Mouse (Mus musculus): Measurements from ENCODE around the gene Plac9a.
"Not testable (repeated sequence)": the region's sequence is repeated elsewhere in the genome, so short reads cannot be mapped to it uniquely, and the experiment has no call there.

Plac9a gene

GRCm38 (mm10) chr14:25865251-25865650 lies 37.6 kb downstream of the Plac9a start:
- no peak for DNase-seq (ENCODE audit: extremely low spot score, low spot score)

- DNase-seq (ENCODE audit: extremely low spot score, low spot score), result no peak
Observed at GRCm38 (mm10) chr14:25863721-25864120, 39.2 kb downstream of the Plac9a start.

GRCm38 (mm10) chr14:25861771-25862530 lies 40.9 kb downstream of the Plac9a start:
- no peak for DNase-seq (ENCODE audit: extremely low spot score, low spot score)

- DNase-seq (ENCODE audit: extremely low spot score, low spot score), result no peak
Observed at GRCm38 (mm10) chr14:25857940-25858339, 45.0 kb downstream of the Plac9a start.

- no peak for DNase-seq (ENCODE audit: extremely low spot score, low spot score)
Observed at GRCm38 (mm10) chr14:25857168-25857621, 45.7 kb downstream of the Plac9a start.

GRCm38 (mm10) chr14:25855241-25855885 lies 47.5 kb downstream of the Plac9a start:
- DNase-seq (ENCODE audit: extremely low spot score, low spot score), result no peak

- no peak for DNase-seq (ENCODE audit: extremely low spot score, low spot score)
Observed at GRCm38 (mm10) chr14:25853717-25854452, 49.0 kb downstream of the Plac9a start.

GRCm38 (mm10) chr14:25853295-25853694 lies 49.6 kb downstream of the Plac9a start:
- DNase-seq (ENCODE audit: extremely low spot score, low spot score), result no peak

GRCm38 (mm10) chr14:25852121-25852561 lies 50.8 kb downstream of the Plac9a start:
- no peak for DNase-seq (ENCODE audit: extremely low spot score, low spot score)

GRCm38 (mm10) chr14:25851189-25851588 lies 51.7 kb downstream of the Plac9a start:
- DNase-seq (ENCODE audit: extremely low spot score, low spot score), result no peak

GRCm38 (mm10) chr14:25850433-25850832 lies 52.5 kb downstream of the Plac9a start:
- no peak for DNase-seq (ENCODE audit: extremely low spot score, low spot score)

GRCm38 (mm10) chr14:25848708-25849107 lies 54.2 kb downstream of the Plac9a start:
- DNase-seq (ENCODE audit: extremely low spot score, low spot score), result not testable (repeated sequence)

- DNase-seq (ENCODE audit: extremely low spot score, low spot score), result no peak
Observed at GRCm38 (mm10) chr14:25848237-25848636, 54.7 kb downstream of the Plac9a start.

GRCm38 (mm10) chr14:25847660-25848059 lies 55.2 kb downstream of the Plac9a start:
- DNase-seq (ENCODE audit: extremely low spot score, low spot score), result no peak

- DNase-seq (ENCODE audit: extremely low spot score, low spot score), result no peak
Observed at GRCm38 (mm10) chr14:25846516-25846915, 56.4 kb downstream of the Plac9a start.

- DNase-seq (ENCODE audit: extremely low spot score, low spot score), result no peak
Observed at GRCm38 (mm10) chr14:25845832-25846383, 57.0 kb downstream of the Plac9a start.

- DNase-seq (ENCODE audit: extremely low spot score, low spot score), result no peak
Observed at GRCm38 (mm10) chr14:25844372-25844771, 58.5 kb downstream of the Plac9a start.

GRCm38 (mm10) chr14:25842688-25843003 lies 60.3 kb downstream of the Plac9a start:
- peak; percentile 52 for DNase-seq (ENCODE audit: extremely low spot score, low spot score)

GRCm38 (mm10) chr14:25841991-25842687 lies 60.8 kb downstream of the Plac9a start, which contains the start of gene Anxa11:
Gene Anxa11, plus strand, starts transcription at chr14:25842156.
- peak; percentile 76 for DNase-seq (ENCODE audit: extremely low spot score, low spot score)

- DNase-seq (ENCODE audit: extremely low spot score, low spot score), result no peak
Observed at GRCm38 (mm10) chr14:25841579-25841978, 61.3 kb downstream of the Plac9a start.

- no peak for DNase-seq (ENCODE audit: extremely low spot score, low spot score)
Observed at GRCm38 (mm10) chr14:25840961-25841360, 61.9 kb downstream of the Plac9a start.

Measured in neural tube, embryonic 10.5 days (tissue).